Mouse (Mus musculus) limb, embryonic 11.5 days (tissue): ENCODE data around the gene Mfsd12. TPM values are rescaled to one million over a fixed set of nuclear protein-coding genes. Genes with fewer than 3 reads are reported as not detected.
A peak's percentile ranks its signal among the peaks of the same experiment; 100 is the strongest.

Experiments used
- ATAC-seq: fragments of 200-750 bp; cut with Nextera tagmentation; 2 replicates; pipeline ENCODE4 v1.8.0; 2017; ENCODE audit warnings: low read depth; ENCODE audit not compliant: insufficient number of reproducible peaks, low FRiP score, low TSS enrichment
- DNase-seq: peaks from one replicate; pipeline ENCODE4 v3.0.0-alpha.2; 2015; ENCODE audit warnings: low spot score
- H3K27ac ChIP-seq: fragments of 300-500 bp; sonication (generic); replicated peaks from 2 replicates; pipeline ENCODE4 v1.5.1; 2014; ENCODE audit warnings: low read depth, mild to moderate bottlenecking, low read length
- H3K27me3 ChIP-seq: fragments of 300-500 bp; sonication (generic); 2 replicates; pipeline ENCODE4 v1.6.1; 2014; ENCODE audit warnings: mild to moderate bottlenecking, low read length, mixed read lengths; ENCODE audit not compliant: control insufficient read depth, insufficient read depth
- H3K36me3 ChIP-seq: fragments of 300-500 bp; sonication (generic); 2 replicates; pipeline ENCODE4 v1.6.1; 2014; ENCODE audit warnings: mild to moderate bottlenecking, low read length, moderate library complexity, mixed read lengths; ENCODE audit not compliant: control insufficient read depth, insufficient read depth
- H3K4me1 ChIP-seq: fragments of 300-500 bp; sonication (generic); 2 replicates; pipeline ENCODE4 v1.6.1; 2014; ENCODE audit warnings: low read length, mixed read lengths; ENCODE audit not compliant: control insufficient read depth, insufficient read depth
- H3K4me2 ChIP-seq: fragments of 300-500 bp; sonication (generic); 2 replicates; pipeline ENCODE4 v1.6.1; 2014; ENCODE audit warnings: low read depth, mild to moderate bottlenecking, moderate library complexity; ENCODE audit not compliant: severe bottlenecking
- H3K4me3 ChIP-seq: fragments of 300-500 bp; sonication (generic); 2 replicates; pipeline ENCODE4 v1.5.1; 2014; ENCODE audit warnings: low read depth, low read length
- H3K9ac ChIP-seq: fragments of 300-500 bp; sonication (generic); 2 replicates; pipeline ENCODE4 v1.6.1; 2014; ENCODE audit warnings: mild to moderate bottlenecking, low read length
- H3K9me3 ChIP-seq: fragments of 300-500 bp; sonication (generic); 2 replicates; pipeline ENCODE4 v1.6.1; 2016; ENCODE audit warnings: low read length; ENCODE audit not compliant: control insufficient read depth
- WGBS: fragments of 180-500 bp; shearing (Covaris S2); extraction: QIAGEN DNeasy Blood & Tissue Kit; methylation state at CpG from one replicate; pipeline ENCODE4 v1.1.7; 2014; 5-methylcytosine and 5-hydroxymethylcytosine counted together
- polyA plus RNA-seq: library from polyadenylated mRNA; unstranded; fragments of >200 nt; fragmentation: Nextera tagmentation; extraction: Ambion mirVana; gene quantifications from 2 replicates; pipeline ENCODE4 v1.2.1, GENCODE M21; 2014

Gene Mfsd12
- polyA plus RNA-seq, 1 experiment from 2014 or later = 4.7 TPM

GRCm38 (mm10) chr10:81325176-81325575, 32.1 kb upstream of the Mfsd12 start:
- H3K9me3 ChIP-seq = no peaks in the 10 kb centered on the region
- H3K4me2 ChIP-seq = no peak overlapping the region
- peaks cover 42% of the 10 kb centered on the region for H3K36me3 ChIP-seq
- H3K9ac ChIP-seq = no peak overlapping the region
- no peaks in the 10 kb centered on the region for H3K27me3 ChIP-seq
- no peak overlapping the region for H3K4me3 ChIP-seq
- peaks cover 14% of the 10 kb centered on the region; the same call in 1 of the 2 replicates for H3K4me1 ChIP-seq
- no peak overlapping the region for H3K27ac ChIP-seq
- ATAC-seq (no peak), DNase-seq (no peak)
- WGBS = 95% methylated on average over 21 of the region's 21 CpGs

DNA sequence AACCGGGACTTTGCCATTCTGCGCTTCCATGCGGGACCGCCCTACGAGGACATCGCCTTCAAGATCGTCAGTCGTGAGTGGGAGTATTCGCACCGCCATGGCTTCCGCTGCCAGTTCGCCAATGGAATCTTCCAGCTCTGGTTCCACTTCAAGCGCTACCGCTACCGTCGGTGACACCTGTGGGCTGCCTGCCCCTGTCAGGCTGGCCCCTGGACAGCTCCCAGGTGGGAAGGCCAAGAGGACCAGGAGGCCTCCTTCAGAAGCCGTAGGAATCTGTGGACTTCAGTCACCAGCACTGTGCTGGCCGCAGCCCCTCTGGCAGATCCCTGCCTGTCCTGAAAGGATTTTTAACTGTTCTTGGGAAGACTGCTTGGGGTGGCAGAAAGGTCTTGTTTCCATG, 31.5 kb upstream of the Mfsd12 start:
- no peak overlapping the region for H3K27ac ChIP-seq
- H3K9me3 ChIP-seq = no peaks in the 10 kb centered on the region
- H3K4me3 ChIP-seq = no peak overlapping the region
- peaks cover 14% of the 10 kb centered on the region; the same call in 1 of the 2 replicates for H3K4me1 ChIP-seq
- ATAC-seq (no peak), DNase-seq (no peak)
- peaks cover 42% of the 10 kb centered on the region for H3K36me3 ChIP-seq
- H3K27me3 ChIP-seq = no peaks in the 10 kb centered on the region
- no peak overlapping the region for H3K4me2 ChIP-seq
- WGBS = 96% methylated on average over 18 of the region's 18 CpGs
- no peak overlapping the region for H3K9ac ChIP-seq

DNA sequence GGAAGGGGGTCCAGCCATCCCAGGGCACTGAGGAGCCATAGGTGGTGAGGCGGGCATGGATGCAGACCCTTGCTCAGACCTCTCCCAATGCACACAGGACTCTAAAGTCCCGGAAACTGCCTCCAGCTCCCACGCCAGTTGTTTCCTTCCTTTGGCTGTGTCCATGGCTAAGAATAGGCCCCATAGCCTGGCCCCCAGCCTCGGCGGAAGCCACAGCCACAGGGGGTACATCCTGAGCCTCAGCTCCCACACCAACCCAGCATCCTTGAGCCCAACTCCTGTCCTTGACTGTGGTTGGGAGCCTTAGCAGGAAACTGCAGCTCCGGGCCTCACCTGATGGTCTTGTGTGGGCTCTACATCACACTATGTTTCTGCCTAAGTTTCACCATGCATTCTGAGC, 30.4 kb upstream of the Mfsd12 start:
- Histone ChIP-seq H3K4me2 (no peak overlapping the region), H3K36me3 (peaks cover 42% of the 10 kb centered on the region), H3K27ac (no peak overlapping the region), H3K9ac (no peak overlapping the region), H3K9me3 (no peaks in the 10 kb centered on the region), H3K4me1 (peaks cover 12% of the 10 kb centered on the region; the same call in 1 of the 2 replicates), H3K4me3 (no peak overlapping the region), H3K27me3 (peaks cover 4% of the 10 kb centered on the region; the same call in 1 of the 2 replicates)
- DNase-seq (no peak), ATAC-seq (no peak)
- WGBS = 81% methylated on average over 6 of the region's 6 CpGs

DNA sequence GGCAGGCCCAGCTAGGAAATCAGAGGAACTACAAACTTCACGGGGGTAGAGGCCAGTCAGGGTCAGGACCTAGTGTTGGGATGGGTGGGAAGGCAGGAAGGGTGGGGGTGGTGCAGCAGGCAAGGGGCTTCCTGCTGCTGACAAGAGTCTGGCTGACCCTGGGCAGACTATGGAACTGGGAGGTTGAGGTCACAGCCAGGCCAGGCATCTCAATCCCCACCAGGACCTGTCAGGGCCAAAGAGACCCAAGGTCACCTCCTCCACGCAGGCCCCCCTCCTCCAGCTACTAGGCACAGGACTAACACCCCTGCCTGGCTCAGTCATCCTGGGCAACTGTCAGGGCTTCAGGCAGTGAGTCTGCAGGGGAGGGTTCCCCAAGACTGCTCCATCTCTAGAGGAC, 29.3 kb upstream of the Mfsd12 start:
- Histone ChIP-seq H3K36me3 (peaks cover 38% of the 10 kb centered on the region), H3K4me1 (0 out of 2 replicates have a peak, but pooled peaks cover 7% of the 10 kb centered on the region), H3K27ac (no peak overlapping the region), H3K9me3 (no peaks in the 10 kb centered on the region), H3K9ac (no peak overlapping the region), H3K27me3 (peaks cover 12% of the 10 kb centered on the region), H3K4me3 (no peak overlapping the region), H3K4me2 (no peak overlapping the region)
- WGBS = 9% methylated on average over 2 of the region's 2 CpGs
- ATAC-seq (no peak), DNase-seq (no peak)

- H3K9me3 ChIP-seq = no peaks in the 10 kb centered on the region
- H3K27me3 ChIP-seq = peaks cover 13% of the 10 kb centered on the region
- H3K36me3 ChIP-seq = peaks cover 35% of the 10 kb centered on the region
- no peak within 1 kb of the TSS for H3K27ac ChIP-seq
- H3K9ac ChIP-seq = peak within 1 kb of the TSS; percentile 30; the same call in 1 of the 2 replicates
- ATAC-seq = no peak
- 4% methylated on average over 8 of the region's 10 CpGs for WGBS
- no peak for DNase-seq
- H3K4me1 ChIP-seq = 0 out of 2 replicates have a peak, but pooled peaks cover 7% of the 10 kb centered on the region
- H3K4me3 ChIP-seq = no peak within 1 kb of the TSS
- H3K4me2 ChIP-seq = no peak within 1 kb of the TSS
Observed at GRCm38 (mm10) chr10:81328386-81328785, 28.9 kb upstream of the Mfsd12 start, which contains the start of gene Tbxa2r. TSS of gene Tbxa2r (plus strand) at chr10:81328731.

DNA sequence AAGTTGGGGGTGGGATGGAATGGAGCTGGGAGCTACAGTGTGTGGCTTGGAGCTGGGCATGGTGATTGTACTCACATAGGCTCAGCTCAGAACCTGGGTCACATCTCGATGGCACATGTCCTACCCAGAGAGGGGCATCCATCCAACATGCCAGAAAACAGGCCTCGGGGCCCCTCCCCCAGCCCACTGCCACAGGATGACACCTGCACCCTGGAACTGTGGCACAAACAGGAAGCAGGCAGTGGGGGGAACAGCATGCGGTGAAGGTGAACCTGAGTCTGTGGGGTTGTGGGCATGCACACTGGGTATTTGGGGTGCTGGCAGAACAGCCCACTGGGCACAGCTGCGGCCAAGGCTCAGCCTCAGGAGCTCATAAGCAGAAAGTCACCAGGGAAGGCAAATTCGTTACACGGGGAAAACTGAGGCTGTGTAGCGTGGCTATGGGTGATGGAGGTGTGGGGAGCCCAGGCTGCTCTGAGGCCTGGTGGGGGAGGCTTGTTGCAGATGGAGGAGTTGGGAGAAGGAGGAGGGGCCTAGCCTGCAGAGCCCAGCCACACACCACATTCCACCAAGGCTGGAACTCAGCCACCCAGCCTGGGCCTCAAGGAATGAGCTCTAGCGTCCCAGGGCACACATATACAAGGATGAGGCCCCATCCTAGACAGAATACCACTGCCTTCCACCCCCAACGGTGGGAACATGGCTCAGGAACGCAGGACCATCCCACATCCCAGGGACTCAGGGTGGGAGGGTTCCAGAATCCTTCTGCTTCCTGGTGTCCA, 27.9 kb upstream of the Mfsd12 start:
- H3K9ac ChIP-seq = peak overlapping the region; percentile 30; the same call in 1 of the 2 replicates
- H3K4me1 ChIP-seq = 0 out of 2 replicates have a peak, but pooled peaks cover 7% of the 10 kb centered on the region
- peaks cover 14% of the 10 kb centered on the region for H3K27me3 ChIP-seq
- DNase-seq = no peak
- H3K9me3 ChIP-seq = no peaks in the 10 kb centered on the region
- H3K27ac ChIP-seq = 0 out of 2 replicates have a peak overlapping the region, but pooled peaks have one; percentile 8
- no peak overlapping the region for H3K4me3 ChIP-seq
- no peak for ATAC-seq
- H3K4me2 ChIP-seq = no peak overlapping the region
- peaks cover 25% of the 10 kb centered on the region for H3K36me3 ChIP-seq
- 69% methylated on average over 10 of the region's 10 CpGs for WGBS

DNA sequence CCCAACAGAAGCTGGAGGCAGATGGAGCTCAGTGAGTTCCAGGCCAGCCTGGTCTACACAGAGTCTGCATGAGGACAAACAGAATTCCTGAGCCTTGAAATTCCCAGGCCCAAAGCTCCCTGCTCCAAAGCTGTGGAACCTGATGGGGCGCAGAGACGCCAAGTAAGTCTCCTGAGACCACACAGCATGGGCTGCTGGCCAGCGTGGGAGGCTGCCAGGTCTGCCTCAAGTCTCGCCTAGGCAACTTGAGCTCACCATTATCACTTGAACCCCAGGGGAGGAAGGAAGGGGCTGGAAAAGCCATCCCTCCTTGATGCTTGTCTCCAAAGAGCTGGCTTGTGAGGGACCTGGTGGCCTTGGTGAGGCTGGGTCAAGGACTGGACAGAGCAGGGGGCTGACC, 27.3 kb upstream of the Mfsd12 start:
- Histone ChIP-seq H3K27ac (0 out of 2 replicates have a peak overlapping the region, but pooled peaks have one; percentile 8), H3K4me2 (no peak overlapping the region), H3K36me3 (peaks cover 19% of the 10 kb centered on the region), H3K27me3 (peaks cover 14% of the 10 kb centered on the region), H3K4me1 (peaks cover 10% of the 10 kb centered on the region; the same call in 1 of the 2 replicates), H3K4me3 (no peak overlapping the region), H3K9me3 (no peaks in the 10 kb centered on the region), H3K9ac (no peak overlapping the region)
- WGBS = 60% methylated on average over 4 of the region's 4 CpGs
- ATAC-seq = no peak
- no peak for DNase-seq

GRCm38 (mm10) chr10:81332277-81332676, 25.0 kb upstream of the Mfsd12 start:
- Histone ChIP-seq H3K9me3 (no peaks in the 10 kb centered on the region), H3K27ac (no peak overlapping the region), H3K27me3 (peaks cover 14% of the 10 kb centered on the region), H3K9ac (peak overlapping the region; percentile 40), H3K36me3 (peaks cover under 1% of the 10 kb centered on the region; the same call in 1 of the 2 replicates), H3K4me3 (no peak overlapping the region), H3K4me1 (peaks cover 16% of the 10 kb centered on the region), H3K4me2 (peak overlapping the region; percentile 16; the same call in 1 of the 2 replicates)
- ATAC-seq (no peak), DNase-seq (no peak)
- 13% methylated on average over 27 of the region's 29 CpGs for WGBS
